Mouse (Mus musculus) bone marrow, adult 2 months (tissue): ENCODE measurements around the gene C1qb.

Experiments
- CTCF ChIP-seq: fragments of 200-500 bp; IDR thresholded peaks from 2 replicates; pipeline ENCODE4 v1.5.1; 2011; ENCODE audit warnings: low read length, control low read depth; ENCODE audit not compliant: control insufficient read depth, insufficient read depth
- POLR2A ChIP-seq: fragments of 200-500 bp; IDR thresholded peaks from 2 replicates; pipeline ENCODE4 v1.6.1; 2011; ENCODE audit warnings: low read depth, mild to moderate bottlenecking, control low read depth, low read length, borderline replicate concordance; ENCODE audit not compliant: control insufficient read depth

DNA sequence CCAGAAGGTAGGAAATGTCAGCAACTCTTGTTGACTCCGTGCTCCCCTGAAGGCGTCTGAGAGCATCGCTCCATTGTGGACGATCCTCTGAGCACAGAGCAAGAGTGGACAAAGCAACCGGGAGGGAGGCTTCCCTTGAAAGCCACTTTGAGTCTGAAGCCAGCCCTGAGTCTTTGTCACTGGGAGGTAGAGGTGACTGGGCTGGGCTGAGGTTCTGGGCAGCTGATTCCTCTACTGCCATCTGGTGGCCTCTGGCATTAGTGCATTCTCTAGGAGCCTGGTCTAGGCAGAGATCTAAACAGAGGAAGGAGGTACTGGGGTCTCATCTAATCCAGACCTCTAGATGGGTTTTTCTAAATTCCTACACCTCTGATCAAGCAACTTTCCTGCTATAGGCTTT lies 44.9 kb downstream of the C1qb start:
- TF ChIP-seq CTCF (peak; percentile 74), POLR2A (no peak)
